8 mouse cellular contexts compared by ENCODE assay signal in genomic region chr12:111008500-111009490, GRCm38 (mm10). TPM values are rescaled to one million over a fixed set of nuclear protein-coding genes. Genes with fewer than 3 reads are reported as not detected.
DNase-seq lines count a peak whose midpoint lies in the region; ATAC-seq and TF ChIP-seq lines count a peak whose summit lies in the region.

No protein-coding gene starts in this region.

- H3K4me1 ChIP-seq in lung, embryonic 15.5 days, result peaks cover 35% of the 10 kb centered on the region
- H3K4me1 ChIP-seq in heart, embryonic 16.5 days (ENCODE audit: control insufficient read depth, insufficient read depth, low read length), result peaks cover 35% of the 10 kb centered on the region
- H3K4me1 ChIP-seq in midbrain, postnatal 0 days (ENCODE audit: insufficient read depth, low read length), result no peaks in the 10 kb centered on the region

- 39% methylated on average over 11 of the region's 11 CpGs for WGBS in lung, embryonic 15.5 days
- WGBS in heart, embryonic 16.5 days, result 37% methylated on average over 11 of the region's 11 CpGs
- WGBS in midbrain, postnatal 0 days, result 56% methylated on average over 11 of the region's 11 CpGs

- H3K4me2 ChIP-seq in lung, embryonic 15.5 days, result no peak overlapping the region
- 0 out of 2 replicates have a peak overlapping the region, but pooled peaks have one; percentile 15 for H3K4me2 ChIP-seq in heart, embryonic 16.5 days (ENCODE audit: low read depth, low read length)
- no peak overlapping the region for H3K4me2 ChIP-seq in midbrain, postnatal 0 days (ENCODE audit: low read depth, low read length, poor library complexity, severe bottlenecking)

- H3K27me3 ChIP-seq in lung, embryonic 15.5 days, result no peaks in the 10 kb centered on the region
- H3K27me3 ChIP-seq in heart, embryonic 16.5 days (ENCODE audit: control insufficient read depth, insufficient read depth, low read length), result no peaks in the 10 kb centered on the region
- no peaks in the 10 kb centered on the region for H3K27me3 ChIP-seq in midbrain, postnatal 0 days (ENCODE audit: insufficient read depth, low read length)

- peak overlapping the region; percentile 51 for H3K27ac ChIP-seq in lung, embryonic 15.5 days
- H3K27ac ChIP-seq in heart, embryonic 16.5 days (ENCODE audit: low read length), result peak overlapping the region; percentile 75
- no peak overlapping the region for H3K27ac ChIP-seq in midbrain, postnatal 0 days (ENCODE audit: low read depth, low read length)

- TF ChIP-seq CTCF in midbrain, postnatal 0 days (IDR thresholded peaks at IDR 0.05), result no peak

- H3K9ac ChIP-seq in lung, embryonic 15.5 days, result no peak overlapping the region
- H3K9ac ChIP-seq in heart, embryonic 16.5 days (ENCODE audit: low read length), result peak overlapping the region; percentile 45
- H3K9ac ChIP-seq in midbrain, postnatal 0 days (replicated peaks; ENCODE audit: low read length, poor library complexity, severe bottlenecking), result no peak overlapping the region

- H3K4me3 ChIP-seq in lung, embryonic 15.5 days, result no peak overlapping the region
- H3K4me3 ChIP-seq in heart, embryonic 16.5 days (ENCODE audit: low read length), result no peak overlapping the region
- no peak overlapping the region for H3K4me3 ChIP-seq in midbrain, postnatal 0 days (ENCODE audit: low read depth, low read length)

- no peak for DNase-seq in lung, postnatal 36 days
- peak; percentile 53 for DNase-seq in cerebellum, adult 11-12 months
- DNase-seq in midbrain, postnatal 0 days (ENCODE audit: low spot score), result peak; percentile 36
- DNase-seq in ovary, postnatal 14 days (ENCODE audit: low spot score), result no peak
- DNase-seq in frontal cortex, postnatal 25 days (ENCODE audit: low spot score in 2 of 2), result no peak
- no peak for DNase-seq in spleen, adult 12 weeks (ENCODE audit: low spot score)

- H3K9me3 ChIP-seq in lung, embryonic 15.5 days, result no peaks in the 10 kb centered on the region
- H3K9me3 ChIP-seq in heart, embryonic 16.5 days (replicated peaks; ENCODE audit: control insufficient read depth, low read length), result peaks cover 3% of the 10 kb centered on the region
- no peaks in the 10 kb centered on the region for H3K9me3 ChIP-seq in midbrain, postnatal 0 days (ENCODE audit: low read length)

- peak; percentile 50; the same call in 1 of the 2 replicates for ATAC-seq in lung, embryonic 15.5 days (ENCODE audit: borderline replicate concordance, extremely low read depth, low FRiP score, low TSS enrichment)
- ATAC-seq in heart, embryonic 16.5 days (replicated peaks; ENCODE audit: extremely low read depth, insufficient read depth, low FRiP score), result 0 out of 2 replicates have a peak, but pooled peaks have one; percentile 14
- ATAC-seq in midbrain, postnatal 0 days (ENCODE audit: low FRiP score), result no peak

- H3K36me3 ChIP-seq in lung, embryonic 15.5 days, result no peaks in the 10 kb centered on the region
- no peaks in the 10 kb centered on the region for H3K36me3 ChIP-seq in heart, embryonic 16.5 days (ENCODE audit: control insufficient read depth, insufficient read depth)
- no peaks in the 10 kb centered on the region for H3K36me3 ChIP-seq in midbrain, postnatal 0 days (ENCODE audit: insufficient read depth, low read length)

RNA-seq across cellular contexts. Expression of gene Ankrd9, which starts 30.0 kb away (rescaled TPM):
- polyA plus RNA-seq in lung, embryonic 15.5 days (2015; fragmentation: Nextera tagmentation; extraction: Ambion mirVana), result 13.3 and 13.6 TPM in 2 replicates
- 19.3 and 22.0 TPM in 2 replicates for polyA plus RNA-seq in heart, embryonic 16.5 days (2015; fragmentation: Nextera tagmentation; extraction: Ambion mirVana)
- 11.8 and 14.0 TPM in 2 replicates for total RNA-seq in midbrain, postnatal 0 days (2014; rRNA removed)
- 12.1 and 13.4 TPM in 2 replicates for polyA plus RNA-seq in midbrain, postnatal 0 days (2015; fragmentation: Nextera tagmentation; extraction: Ambion mirVana)

RNA-seq across cellular contexts. Expression of gene Rcor1, which starts 30.4 kb away (rescaled TPM):
- polyA plus RNA-seq in lung, embryonic 15.5 days (2015; fragmentation: Nextera tagmentation; extraction: Ambion mirVana), result 10.9 and 11.4 TPM in 2 replicates
- polyA plus RNA-seq in heart, embryonic 16.5 days (2015; fragmentation: Nextera tagmentation; extraction: Ambion mirVana), result 6.4 and 6.5 TPM in 2 replicates
- 11.3 and 14.9 TPM in 2 replicates for total RNA-seq in midbrain, postnatal 0 days (2014; rRNA removed)
- 2.5 and 2.7 TPM in 2 replicates for polyA plus RNA-seq in midbrain, postnatal 0 days (2015; fragmentation: Nextera tagmentation; extraction: Ambion mirVana)

Comparison
In these comparisons a context has a peak if more than half of its experiments do, and no peak if none do; other contexts are left out.
1. DNase-seq: peak in cerebellum, adult 11-12 months (single experiment) and midbrain, postnatal 0 days (single experiment); none in lung, postnatal 36 days (single experiment), ovary, postnatal 14 days (single experiment), frontal cortex, postnatal 25 days (0 of 2) and spleen, adult 12 weeks (single experiment).